Mouse (Mus musculus) c-Kit-positive CD71-negative TER-119-negative erythroid progenitor cells, embryonic 14.5 days (primary cell): Measurements from ENCODE around the gene Rbms1.

ENCODE experiments used
- DNase-seq: peaks from one replicate; pipeline ENCODE4 v3.0.0-alpha.2; 2013; ENCODE audit warnings: low read depth

The Rbms1 gene

DNA sequence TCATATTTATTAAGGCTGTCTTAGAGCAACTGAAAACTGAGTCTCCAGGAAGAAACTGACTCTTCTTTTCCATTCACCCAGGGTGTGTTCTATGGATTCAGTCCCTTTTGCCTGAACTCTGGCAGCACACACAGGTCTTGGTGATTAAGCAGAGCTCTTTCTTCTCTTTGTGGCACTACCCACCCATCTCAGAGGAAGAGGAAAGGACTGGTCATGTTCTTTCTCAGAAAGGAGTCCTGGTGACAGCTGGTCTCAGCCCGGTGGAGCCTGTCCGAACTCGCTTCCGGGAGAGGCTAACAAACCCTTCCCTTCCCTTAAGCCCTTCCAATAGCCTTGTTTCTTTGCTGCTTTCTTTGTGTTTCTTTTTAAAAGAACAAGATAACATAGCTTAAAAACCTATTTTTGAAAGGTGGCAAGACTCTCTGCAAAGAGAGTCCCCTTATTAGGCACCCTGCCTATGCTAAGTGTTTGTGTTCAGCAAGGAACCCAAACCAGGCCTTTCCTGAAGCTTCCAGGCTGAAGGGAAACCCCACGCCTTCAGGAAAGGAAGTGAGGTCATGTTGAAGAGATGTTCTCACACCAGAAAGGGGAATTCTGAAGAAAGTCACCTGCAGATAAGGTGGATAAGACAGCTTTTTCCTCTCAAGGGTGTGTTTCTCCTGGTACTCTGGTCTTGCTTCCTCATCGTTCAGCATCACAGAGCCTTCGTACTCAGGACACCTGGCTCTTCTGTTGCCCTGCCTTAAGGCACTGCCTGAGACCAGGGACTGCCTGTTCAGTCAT lies 251.7 kb downstream of the Rbms1 start:
- no peak for DNase-seq

- no peak for DNase-seq
Measured at GRCm38 (mm10) chr2:60710317-60710716, 252.7 kb downstream of the Rbms1 start.

- no peak for DNase-seq
Measured at GRCm38 (mm10) chr2:60708671-60709070, 254.3 kb downstream of the Rbms1 start.

DNA sequence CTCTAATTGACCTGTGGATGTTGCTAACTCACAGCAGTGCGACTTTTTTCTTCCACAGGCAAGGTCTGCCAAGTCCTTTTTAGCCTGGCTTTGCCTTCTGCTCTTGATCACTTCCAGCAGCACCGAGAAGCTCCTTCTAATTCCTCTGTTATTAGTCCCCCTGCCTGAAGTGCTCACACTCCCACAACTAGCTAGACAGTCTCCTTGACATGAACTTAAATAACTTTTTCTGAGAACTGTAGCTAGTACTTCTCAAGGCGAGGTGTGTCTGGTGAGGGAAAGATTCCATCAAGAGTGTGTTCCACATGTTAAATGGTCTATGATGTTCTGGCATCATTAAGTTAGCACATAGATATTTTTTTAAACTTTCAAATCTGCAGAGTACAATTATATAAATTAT lies 256.1 kb downstream of the Rbms1 start:
- DNase-seq: no peak

DNA sequence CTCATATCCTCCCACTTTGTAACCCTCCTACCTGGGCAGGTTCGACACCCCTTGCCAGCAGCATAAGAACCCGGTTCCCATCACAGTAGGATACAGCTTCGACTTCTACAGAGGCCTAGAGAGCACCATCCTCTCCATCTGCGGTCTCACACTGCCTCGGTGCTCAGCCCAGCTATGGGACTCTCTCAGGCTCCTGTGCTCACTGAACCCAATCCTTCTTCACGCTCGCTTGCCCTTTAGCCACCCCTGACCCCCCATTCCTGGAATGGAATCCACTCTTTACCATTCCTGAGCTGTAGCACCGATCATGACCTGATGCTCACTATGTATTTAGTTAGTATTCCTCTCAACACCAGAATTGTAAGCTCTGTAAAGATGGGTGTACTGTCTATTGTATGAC lies 257.6 kb downstream of the Rbms1 start:
- no peak for DNase-seq

- no peak for DNase-seq
Measured at GRCm38 (mm10) chr2:60703315-60703714, 259.7 kb downstream of the Rbms1 start.

GRCm38 (mm10) chr2:60700956-60701355 lies 262.0 kb downstream of the Rbms1 start:
- DNase-seq: no peak
